Mouse (Mus musculus) lung, embryonic 14.5 days (tissue): ENCODE measurements around the gene Tepsin. TPM values are rescaled to one million over a fixed set of nuclear protein-coding genes. Genes with fewer than 3 reads are reported as not detected.

ENCODE experiments used
- ATAC-seq: fragments of 200-750 bp; cut with Nextera tagmentation; 2 replicates; pipeline ENCODE4 v1.8.0; 2017; ENCODE audit warnings: mild to moderate bottlenecking, moderate TSS enrichment, moderate library complexity; ENCODE audit not compliant: insufficient read depth
- DNase-seq: peaks from one replicate; pipeline ENCODE4 v3.0.0-alpha.2; 2015
- H3K27ac ChIP-seq: fragments of 300-500 bp; sonication (generic); 2 replicates; pipeline ENCODE4 v1.5.1; 2014; ENCODE audit warnings: low read depth, mild to moderate bottlenecking, moderate library complexity
- H3K27me3 ChIP-seq: fragments of 300-500 bp; sonication (generic); 2 replicates; pipeline ENCODE4 v1.6.1; 2014; ENCODE audit warnings: low read length, control low read depth; ENCODE audit not compliant: insufficient read depth
- H3K36me3 ChIP-seq: fragments of 300-500 bp; sonication (generic); 2 replicates; pipeline ENCODE4 v1.6.1; 2014; ENCODE audit warnings: control low read depth; ENCODE audit not compliant: insufficient read depth
- H3K4me1 ChIP-seq: fragments of 300-500 bp; sonication (generic); 2 replicates; pipeline ENCODE4 v1.6.1; 2014; ENCODE audit warnings: antibody characterized with exemption, control low read depth; ENCODE audit not compliant: insufficient read depth
- H3K4me2 ChIP-seq: fragments of 300-500 bp; sonication (generic); 2 replicates; pipeline ENCODE4 v1.6.1; 2014; ENCODE audit warnings: mild to moderate bottlenecking
- H3K4me3 ChIP-seq: fragments of 300-500 bp; sonication (generic); 2 replicates; pipeline ENCODE4 v1.5.1; 2014; ENCODE audit warnings: low read depth, low read length
- H3K9ac ChIP-seq: fragments of 300-500 bp; sonication (generic); 2 replicates; pipeline ENCODE4 v1.6.1; 2014
- H3K9me3 ChIP-seq: fragments of 300-500 bp; sonication (generic); 2 replicates; pipeline ENCODE4 v1.6.1; 2016; ENCODE audit warnings: low read depth, low read length, control low read depth
- CTCF ChIP-seq: IDR thresholded peaks from 2 replicates; pipeline ENCODE4 v1.5.1; 2016; ENCODE audit warnings: antibody characterized with exemption, low read depth
- WGBS: fragments of 180-500 bp; shearing (Covaris S2); extraction: QIAGEN DNeasy Blood & Tissue Kit; methylation state at CpG from one replicate; pipeline ENCODE4 v1.1.7; 2014; 5-methylcytosine and 5-hydroxymethylcytosine counted together
- polyA plus RNA-seq: library from polyadenylated mRNA; unstranded; fragments of >200 nt; fragmentation: Nextera tagmentation; extraction: Ambion mirVana; gene quantifications from 2 replicates; pipeline ENCODE4 v1.2.1, GENCODE M21; 2014

Tepsin gene
- polyA plus RNA-seq, 1 experiment from 2014 or later, result 17.1 TPM

DNA sequence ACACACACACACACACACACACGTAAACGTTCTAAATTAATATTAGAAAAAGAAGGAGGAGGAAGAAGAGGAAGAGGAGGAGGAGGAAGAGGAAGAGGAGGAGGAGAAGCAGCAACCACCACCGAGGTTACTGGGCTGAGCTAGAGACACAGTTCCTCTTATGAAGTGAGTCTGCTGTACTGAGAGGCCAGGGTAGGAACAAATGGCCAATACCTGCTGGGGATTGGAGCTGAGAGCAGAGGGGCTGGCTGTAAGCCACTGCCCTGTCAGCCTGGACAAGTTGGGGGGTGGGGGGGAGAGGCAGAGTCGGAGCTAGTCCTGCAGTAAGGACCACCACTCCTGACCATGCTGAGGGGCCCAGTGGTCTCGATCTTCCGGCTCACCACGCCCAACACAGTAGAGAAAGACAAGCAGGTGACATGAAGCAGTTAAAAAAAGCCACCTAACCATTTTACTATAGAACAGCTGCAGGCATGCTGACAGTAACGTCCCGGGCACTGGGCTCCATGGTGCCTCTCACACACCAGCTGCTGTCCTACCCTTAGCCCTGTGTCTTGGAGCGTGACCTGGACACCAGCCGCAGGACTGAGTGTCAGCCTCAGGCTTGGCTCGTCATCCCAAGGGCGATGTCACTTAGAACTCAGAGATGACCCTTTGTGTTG is 34.4 kb downstream of the Tepsin start:
- Histone ChIP-seq H3K27ac (no peak overlapping the region), H3K9me3 (no peaks in the 10 kb centered on the region), H3K27me3 (no peaks in the 10 kb centered on the region), H3K4me1 (no peaks in the 10 kb centered on the region), H3K4me2 (no peak overlapping the region), H3K36me3 (peaks cover 59% of the 10 kb centered on the region), H3K4me3 (no peak overlapping the region), H3K9ac (no peak overlapping the region)
- no peak for DNase-seq
- no peak for ATAC-seq
- TF ChIP-seq CTCF, result no peak
- WGBS, result 84% methylated on average over 11 of the region's 13 CpGs

DNA sequence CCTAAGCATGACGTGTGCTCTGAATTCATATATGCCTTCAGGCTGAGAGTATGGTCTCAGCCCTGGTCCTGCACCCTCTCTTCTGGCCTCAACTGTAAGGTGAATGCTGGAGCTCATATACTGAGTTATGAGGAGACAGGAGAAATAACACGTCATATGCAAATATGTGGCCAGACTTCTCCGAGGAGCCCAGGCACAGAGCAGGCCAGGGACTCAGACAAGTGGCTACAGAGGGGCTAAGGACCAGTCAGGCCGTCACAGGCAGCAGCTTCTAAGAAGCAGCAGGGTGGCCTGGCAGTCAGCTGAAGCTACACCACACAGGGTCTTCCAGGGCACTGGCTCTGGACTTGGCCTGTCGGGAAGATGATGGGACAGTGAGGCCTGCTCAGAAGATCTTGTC is 35.2 kb downstream of the Tepsin start:
- no peaks in the 10 kb centered on the region for H3K27me3 ChIP-seq
- no peaks in the 10 kb centered on the region for H3K4me1 ChIP-seq
- no peak overlapping the region for H3K27ac ChIP-seq
- ATAC-seq (no peak), DNase-seq (no peak)
- H3K4me2 ChIP-seq, result no peak overlapping the region
- no peaks in the 10 kb centered on the region for H3K9me3 ChIP-seq
- no peak overlapping the region for H3K9ac ChIP-seq
- no peak for TF ChIP-seq CTCF
- peaks cover 55% of the 10 kb centered on the region for H3K36me3 ChIP-seq
- no peak overlapping the region for H3K4me3 ChIP-seq
- 74% methylated on average over 5 of the region's 5 CpGs for WGBS

DNA sequence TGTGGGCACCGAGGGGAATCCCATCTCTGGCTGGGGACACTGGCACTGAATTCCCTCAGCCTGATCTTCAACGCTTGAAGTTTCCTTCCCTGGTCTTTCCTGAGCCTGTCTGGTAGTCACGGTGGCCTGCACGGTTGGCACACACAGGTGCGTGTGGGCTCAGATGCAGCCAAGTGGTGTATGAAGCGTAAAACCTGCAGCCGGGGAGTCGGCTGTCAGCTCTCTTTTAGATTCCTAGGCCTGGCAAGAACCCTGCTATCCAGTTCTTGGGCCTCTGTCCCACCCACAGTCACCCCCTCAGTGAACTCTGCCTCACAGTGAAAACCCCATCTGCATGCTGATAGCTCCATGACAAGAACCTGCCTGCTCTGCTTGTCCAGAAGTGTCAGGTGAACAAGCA is 37.9 kb downstream of the Tepsin start:
- no peak overlapping the region for H3K4me2 ChIP-seq
- H3K36me3 ChIP-seq, result peaks cover 30% of the 10 kb centered on the region
- H3K4me1 ChIP-seq, result no peaks in the 10 kb centered on the region
- H3K9ac ChIP-seq, result no peak overlapping the region
- ATAC-seq, result no peak
- no peak overlapping the region for H3K4me3 ChIP-seq
- no peak overlapping the region for H3K27ac ChIP-seq
- WGBS, result 72% methylated on average over 8 of the region's 8 CpGs
- H3K27me3 ChIP-seq, result no peaks in the 10 kb centered on the region
- DNase-seq, result no peak
- TF ChIP-seq CTCF, result no peak
- H3K9me3 ChIP-seq, result no peaks in the 10 kb centered on the region; the same call in 1 of the 2 replicates

DNA sequence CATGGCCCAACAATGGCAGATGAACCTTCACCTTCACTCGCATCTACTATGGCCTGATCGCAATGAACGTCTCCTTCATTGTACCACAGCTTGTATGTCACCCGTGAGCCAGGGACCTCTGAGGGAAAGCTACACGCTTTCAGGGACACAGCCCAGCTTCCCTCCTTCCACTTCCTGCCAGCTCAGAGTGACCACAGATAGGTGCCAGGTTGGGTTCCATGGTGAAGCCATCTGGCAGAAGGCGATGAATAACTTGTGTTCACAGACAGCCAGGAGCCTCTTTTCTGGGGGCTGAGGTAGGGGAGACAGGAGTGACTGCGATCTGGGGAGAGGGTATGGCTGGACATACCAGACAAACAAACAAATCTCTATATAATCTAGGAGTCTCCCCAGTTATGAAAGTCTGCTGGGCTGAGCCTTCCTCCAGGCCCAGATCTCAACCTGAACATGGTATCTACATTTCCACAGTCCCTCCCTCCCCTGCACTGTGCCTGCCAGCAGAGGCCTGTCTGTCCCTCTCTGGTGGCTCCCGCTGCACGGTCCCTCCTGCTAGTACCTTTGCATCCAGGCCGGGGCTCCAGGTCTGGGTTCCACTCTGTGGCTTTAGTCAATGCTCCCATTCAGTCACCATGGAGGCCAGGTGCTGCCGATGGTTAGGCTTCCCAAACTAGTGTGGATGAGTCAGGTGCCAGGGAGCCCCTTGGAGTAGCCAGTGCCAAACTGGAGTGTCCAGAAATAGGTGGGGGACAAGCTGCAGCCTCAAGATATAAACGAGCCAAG is 42.4 kb downstream of the Tepsin start:
- Histone ChIP-seq H3K9ac (no peak overlapping the region), H3K9me3 (no peaks in the 10 kb centered on the region; the same call in 1 of the 2 replicates), H3K27ac (no peak overlapping the region), H3K4me1 (no peaks in the 10 kb centered on the region), H3K36me3 (no peaks in the 10 kb centered on the region), H3K27me3 (no peaks in the 10 kb centered on the region), H3K4me2 (no peak overlapping the region), H3K4me3 (no peak overlapping the region)
- WGBS, result 70% methylated on average over 12 of the region's 12 CpGs
- DNase-seq (no peak), ATAC-seq (no peak)
- TF ChIP-seq CTCF, result no peak

DNA sequence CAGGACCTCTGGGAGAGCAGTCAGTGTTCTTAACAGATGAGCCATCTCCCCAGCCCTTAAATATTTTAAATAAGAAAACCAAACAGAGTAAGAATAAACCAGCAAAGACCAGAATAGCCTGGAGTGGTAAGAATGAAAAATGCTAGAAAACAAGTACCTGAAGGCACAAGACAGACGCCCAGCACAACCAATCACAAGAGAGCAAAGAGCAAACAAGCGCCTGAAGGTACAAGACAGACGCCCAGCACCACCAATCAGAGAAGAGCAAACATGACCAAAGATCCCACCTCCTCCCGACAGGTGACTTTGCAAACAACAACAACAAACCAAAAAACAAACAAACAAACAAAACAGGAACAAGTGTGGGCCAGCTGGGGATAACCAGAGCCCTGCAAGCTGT is 44.7 kb downstream of the Tepsin start:
- no peaks in the 10 kb centered on the region for H3K36me3 ChIP-seq
- H3K4me2 ChIP-seq, result no peak overlapping the region
- H3K4me3 ChIP-seq, result no peak overlapping the region
- ATAC-seq (no peak), DNase-seq (no peak)
- no peaks in the 10 kb centered on the region; the same call in 1 of the 2 replicates for H3K9me3 ChIP-seq
- no peak overlapping the region for H3K27ac ChIP-seq
- no peak overlapping the region for H3K9ac ChIP-seq
- no peak for TF ChIP-seq CTCF
- H3K27me3 ChIP-seq, result peaks cover 5% of the 10 kb centered on the region; the same call in 1 of the 2 replicates
- 76% methylated on average over 4 of the region's 4 CpGs for WGBS
- no peaks in the 10 kb centered on the region for H3K4me1 ChIP-seq

DNA sequence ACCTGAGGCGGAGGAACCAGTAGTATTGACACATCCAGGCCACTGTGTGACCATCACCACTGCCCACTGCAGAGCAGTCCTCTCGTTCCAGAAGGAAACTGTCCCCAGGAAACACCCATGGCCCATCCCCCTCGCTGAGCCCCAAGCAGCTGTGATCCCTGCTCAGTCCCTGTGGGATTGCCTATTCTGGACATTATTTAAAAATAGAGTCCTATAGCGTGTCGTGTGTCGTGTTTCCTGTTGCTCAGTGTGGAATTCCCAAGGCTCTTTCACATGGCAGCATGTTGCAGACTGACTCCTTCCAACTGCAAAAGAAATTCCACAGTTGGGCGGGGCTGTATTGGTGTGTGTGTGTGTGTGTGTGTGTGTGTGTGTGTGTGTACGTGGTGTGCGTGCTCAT is 46.3 kb downstream of the Tepsin start:
- DNase-seq (peak; percentile 49), ATAC-seq (no peak)
- no peak overlapping the region for H3K4me2 ChIP-seq
- no peaks in the 10 kb centered on the region for H3K4me1 ChIP-seq
- H3K36me3 ChIP-seq, result no peaks in the 10 kb centered on the region
- peaks cover 19% of the 10 kb centered on the region for H3K27me3 ChIP-seq
- H3K27ac ChIP-seq, result no peak overlapping the region
- no peak for TF ChIP-seq CTCF
- WGBS, result 53% methylated on average over 9 of the region's 9 CpGs
- H3K4me3 ChIP-seq, result no peak overlapping the region
- no peak overlapping the region for H3K9ac ChIP-seq
- no peaks in the 10 kb centered on the region for H3K9me3 ChIP-seq

DNA sequence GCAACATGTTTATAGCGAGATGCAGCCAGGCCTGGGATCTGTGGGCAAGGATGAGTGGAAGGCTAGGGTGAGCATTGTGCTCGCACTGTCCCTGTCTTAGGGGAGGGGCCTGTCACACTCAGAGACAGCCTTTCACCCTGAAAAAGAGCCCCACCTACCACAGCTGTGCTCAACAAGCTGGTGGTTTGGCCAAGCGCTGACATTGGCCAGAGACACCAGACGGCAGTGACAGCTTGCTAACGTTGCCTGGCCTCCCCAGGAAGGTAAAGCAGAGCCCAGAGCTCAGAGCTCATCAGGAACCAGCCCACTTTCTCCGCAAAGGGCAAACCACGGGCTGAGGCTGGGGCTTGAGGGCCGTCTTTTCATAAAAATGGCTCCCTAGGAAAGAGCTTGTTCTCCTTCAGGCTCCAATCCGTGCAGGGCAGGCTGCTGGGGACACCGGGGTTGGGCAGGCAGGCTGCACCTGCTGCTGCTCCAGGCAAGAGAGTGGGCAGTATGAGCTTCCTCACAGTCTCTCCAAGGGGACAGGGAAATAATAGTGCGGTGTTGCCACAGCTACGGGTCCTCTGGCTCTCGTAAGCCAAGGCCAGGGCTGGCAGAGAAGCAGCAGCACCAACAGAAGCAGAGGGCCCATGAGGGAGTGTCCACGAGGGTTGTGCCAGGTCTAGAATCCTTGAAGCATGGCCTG is 47.3 kb downstream of the Tepsin start:
- ATAC-seq (no peak), DNase-seq (no peak)
- H3K9ac ChIP-seq, result no peak overlapping the region
- peaks cover 29% of the 10 kb centered on the region for H3K27me3 ChIP-seq
- no peaks in the 10 kb centered on the region for H3K9me3 ChIP-seq
- H3K4me3 ChIP-seq, result no peak overlapping the region
- no peak overlapping the region for H3K27ac ChIP-seq
- no peaks in the 10 kb centered on the region for H3K36me3 ChIP-seq
- H3K4me2 ChIP-seq, result no peak overlapping the region
- WGBS, result 44% methylated on average over 14 of the region's 14 CpGs
- TF ChIP-seq CTCF, result no peak
- H3K4me1 ChIP-seq, result no peaks in the 10 kb centered on the region
